Mouse (Mus musculus): Measurements from ENCODE around the gene Gm3417. TPM values are rescaled to one million over a fixed set of nuclear protein-coding genes. Genes with fewer than 3 reads are reported as not detected.
"Not testable (repeated sequence)": the region's sequence is repeated elsewhere in the genome, so short reads cannot be mapped to it uniquely, and the experiment has no call there.

The Gm3417 gene
- total RNA-seq, 2 experiments from 2014 or later: not detected

- intact Hi-C loops (cut with DNase I): no loop called here
- DNase-seq (ENCODE audit: low spot score in 2 of 2): peak in 1 of 2 experiments; percentile 9
These were observed 18.1 kb downstream of the Gm3417 start for GRCm38 (mm10) chr17:14960520-14960919.

DNA sequence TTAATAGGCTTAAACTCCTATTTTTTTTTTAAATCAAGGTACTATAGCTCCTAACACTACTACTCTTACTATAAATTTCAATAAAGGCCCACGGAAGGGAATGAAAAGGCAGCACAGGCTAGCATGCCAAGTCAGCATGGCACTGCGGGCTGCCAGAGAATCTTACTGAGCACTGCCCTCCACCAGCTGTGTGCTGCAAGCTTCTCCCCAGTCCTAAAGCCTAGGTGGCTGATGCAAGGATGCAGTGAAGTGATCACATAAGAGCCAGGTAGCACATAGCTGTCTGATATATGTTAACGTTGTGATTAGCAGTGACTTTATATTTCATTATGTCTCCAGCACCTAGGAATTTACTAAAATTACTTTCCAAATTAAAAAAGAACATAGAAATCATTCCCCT lies 18.6 kb downstream of the Gm3417 start:
- intact Hi-C loops (cut with DNase I): no loop called here
- no peak for DNase-seq (ENCODE audit: low spot score in 2 of 2)

- no peak for DNase-seq (ENCODE audit: low spot score in 2 of 2)
- intact Hi-C loops (cut with DNase I): no loop called here
These were observed 19.8 kb downstream of the Gm3417 start for GRCm38 (mm10) chr17:14958686-14959327.

DNA sequence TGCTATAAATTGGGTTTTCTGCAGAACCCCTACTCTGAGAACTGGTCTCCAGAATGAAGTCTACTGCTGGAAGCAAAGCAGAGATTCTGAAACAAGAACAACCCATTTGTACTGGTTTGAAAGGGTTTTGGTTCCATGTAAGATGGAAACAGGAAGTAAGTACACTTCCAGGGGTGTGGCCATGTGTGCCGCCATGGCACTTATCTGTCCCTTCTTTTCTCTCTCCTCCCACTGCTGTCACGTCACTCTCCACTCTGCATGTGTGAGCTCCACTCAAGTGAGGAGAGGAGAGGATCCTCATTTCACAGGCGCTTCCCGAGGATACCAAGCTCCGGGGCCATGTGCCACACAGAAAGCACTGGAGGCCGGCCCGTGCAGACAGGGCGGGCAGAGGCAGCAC lies 25.1 kb downstream of the Gm3417 start:
- intact Hi-C loops (cut with DNase I): no loop called here
- DNase-seq (ENCODE audit: low spot score in 2 of 2): no peak

DNA sequence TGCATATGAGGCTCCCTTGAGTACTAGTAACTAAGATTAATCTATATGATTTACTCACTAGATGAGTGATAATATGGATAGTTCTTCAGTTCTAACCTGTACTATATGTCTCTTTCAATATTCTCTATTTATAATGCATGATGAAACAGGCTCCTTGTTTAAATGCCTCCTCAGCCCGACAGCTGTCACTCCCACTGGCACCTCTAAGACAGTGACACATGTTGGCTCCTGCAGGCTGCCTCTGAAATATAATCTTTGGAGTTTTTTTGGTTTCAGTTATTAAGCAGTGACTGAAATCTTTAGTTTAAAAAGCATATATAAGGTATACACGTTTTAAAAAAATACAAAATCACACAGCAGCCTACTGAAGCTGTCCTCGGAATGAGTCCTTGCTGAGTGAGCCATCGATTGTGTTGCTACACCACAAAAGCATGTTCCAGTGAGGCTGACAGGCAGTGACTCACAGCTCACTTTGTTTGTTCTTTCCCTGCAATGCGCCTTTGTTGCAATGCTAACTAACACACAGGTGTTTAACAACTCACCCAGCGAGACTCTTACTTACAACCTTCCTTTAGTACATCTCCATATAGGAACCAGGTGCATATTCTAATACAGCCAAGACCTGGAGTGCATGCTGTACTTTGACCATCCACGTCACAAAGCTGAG lies 29.3 kb downstream of the Gm3417 start:
- peak in 1 of 2 experiments; percentile 4 for DNase-seq (ENCODE audit: low spot score in 2 of 2)
- intact Hi-C loops (cut with DNase I): no loop called here

GRCm38 (mm10) chr17:14944551-14944950 lies 34.0 kb downstream of the Gm3417 start:
- intact Hi-C loops (cut with DNase I): no loop called here

GRCm38 (mm10) chr17:14943729-14944059 lies 34.9 kb downstream of the Gm3417 start:
- peak; percentile 5 to 25 for DNase-seq (ENCODE audit: low spot score in 2 of 2)
- intact Hi-C loops (cut with DNase I): no loop called here

More at GRCm38 (mm10) chr17:14944551-14944950, 34.0 kb downstream of the Gm3417 start:
- no peak for DNase-seq (ENCODE audit: low spot score in 2 of 2)

- intact Hi-C loops (cut with DNase I): no loop called here
These were observed 35.4 kb downstream of the Gm3417 start, which contains the start of the genes Wdr27 and 1600012H06Rik for GRCm38 (mm10) chr17:14943009-14943728. Gene Wdr27 (minus strand): TSS chr17:14943158. Gene 1600012H06Rik (plus strand): TSS chr17:14943184.

DNA sequence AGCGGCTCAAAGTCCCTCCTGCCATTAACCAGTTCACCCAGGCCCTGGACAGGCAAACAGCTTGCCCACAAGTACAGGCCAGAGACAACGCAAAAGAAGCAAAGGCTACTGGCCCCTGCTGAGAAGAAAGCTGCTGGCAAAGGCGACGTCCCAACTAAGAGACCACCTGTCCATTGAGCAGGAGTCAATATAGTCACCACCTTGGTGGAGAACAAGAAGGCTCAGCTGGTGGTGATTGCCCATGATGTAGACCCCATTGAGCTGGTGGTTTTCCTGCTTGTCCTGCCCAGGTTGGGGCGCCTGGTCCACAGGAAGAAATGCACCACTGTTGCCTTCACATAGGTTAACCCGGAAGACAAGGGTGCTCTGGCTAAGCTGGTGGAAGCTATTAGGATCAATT lies 36.4 kb downstream of the Gm3417 start:
- DNase-seq (ENCODE audit: low spot score in 2 of 2): peak in 1 of 2 experiments; percentile 4
- intact Hi-C loops (cut with DNase I): not testable (repeated sequence)

More at GRCm38 (mm10) chr17:14943009-14943728, 35.4 kb downstream of the Gm3417 start, which contains the start of the genes Wdr27 and 1600012H06Rik:
- peak; percentile 99 for DNase-seq (ENCODE audit: low spot score in 2 of 2)

DNA sequence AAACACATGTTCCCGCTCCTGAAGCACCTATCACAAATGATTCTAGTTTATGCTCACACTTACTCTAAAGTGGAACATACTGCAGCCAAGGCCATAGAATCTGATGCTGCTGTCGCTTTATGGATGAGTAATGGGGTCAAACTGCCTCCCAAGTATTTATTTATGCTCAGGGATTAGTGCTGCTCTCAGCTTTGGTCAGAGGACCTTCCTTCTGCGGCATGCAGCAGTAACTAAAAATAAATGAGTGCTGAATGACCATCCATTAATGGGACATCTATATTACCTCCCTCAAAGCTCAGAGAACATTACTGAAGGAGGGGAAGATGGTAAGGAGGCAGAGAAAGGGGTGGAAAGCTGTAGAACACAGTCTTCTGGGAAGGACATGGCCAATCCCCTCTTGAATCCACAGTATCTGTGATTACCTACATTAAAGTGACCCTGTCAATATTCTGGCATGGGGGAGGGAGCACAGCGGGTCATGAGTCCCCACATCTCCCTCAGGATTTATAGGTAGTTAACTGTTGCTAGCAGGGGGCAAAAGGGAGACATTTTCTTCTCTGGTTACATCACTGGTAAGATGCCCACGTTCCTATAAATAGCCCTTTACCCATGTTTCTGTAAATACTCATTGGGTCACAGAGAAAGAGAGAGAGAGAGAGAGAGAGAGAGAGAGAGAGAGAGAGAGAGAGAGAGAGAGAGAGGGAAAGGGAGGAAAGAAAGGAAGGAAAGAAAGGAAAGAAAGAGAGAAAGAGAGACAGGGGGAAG lies 42.6 kb downstream of the Gm3417 start:
- DNase-seq (ENCODE audit: low spot score in 2 of 2): no peak

DNA sequence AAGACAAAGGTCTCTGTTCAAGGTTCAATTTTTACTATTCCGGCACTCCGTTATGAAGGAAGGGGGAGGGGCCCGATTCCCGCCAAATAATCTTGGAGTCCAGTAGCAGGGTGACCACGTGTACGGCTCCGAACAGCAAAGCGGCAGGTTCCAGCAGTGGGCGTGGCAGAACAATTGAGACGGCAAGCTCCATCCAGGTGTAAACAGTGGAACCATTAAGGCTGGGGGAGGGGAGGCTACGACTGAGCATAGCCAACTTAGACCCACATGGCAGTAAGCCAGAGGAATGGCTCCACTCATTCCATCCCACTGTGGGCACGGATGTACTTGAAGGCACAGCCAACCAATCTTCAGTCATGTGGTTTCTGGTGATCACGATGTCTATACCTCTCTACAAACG lies 43.3 kb downstream of the Gm3417 start:
- intact Hi-C loops (cut with DNase I); DNase-seq (ENCODE audit: low spot score in 2 of 2): not testable (repeated sequence)

More for the DNA sequence above, 42.6 kb downstream of the Gm3417 start:
- intact Hi-C loops (cut with DNase I): no loop called here

DNA sequence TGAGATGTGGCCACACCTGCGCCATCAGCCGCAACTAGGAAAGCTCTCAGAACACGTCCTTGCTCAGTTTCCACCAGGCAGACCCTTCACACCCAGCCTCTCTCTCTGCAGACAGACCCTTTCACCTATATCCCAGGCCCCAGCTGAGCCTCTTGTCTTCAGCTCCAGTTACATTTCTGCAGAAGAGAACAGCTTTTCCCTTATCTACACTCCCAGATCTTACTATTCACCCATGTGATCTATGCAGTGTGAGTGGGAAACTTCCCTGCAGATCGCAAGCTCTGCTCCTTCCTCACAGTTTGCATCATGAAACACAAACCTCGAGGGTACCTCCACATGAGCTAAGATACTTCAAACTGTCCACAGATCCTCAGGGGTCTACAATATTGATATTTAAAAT lies 47.1 kb downstream of the Gm3417 start:
- intact Hi-C loops (cut with DNase I): no loop called here
- no peak for DNase-seq (ENCODE audit: low spot score in 2 of 2)

DNA sequence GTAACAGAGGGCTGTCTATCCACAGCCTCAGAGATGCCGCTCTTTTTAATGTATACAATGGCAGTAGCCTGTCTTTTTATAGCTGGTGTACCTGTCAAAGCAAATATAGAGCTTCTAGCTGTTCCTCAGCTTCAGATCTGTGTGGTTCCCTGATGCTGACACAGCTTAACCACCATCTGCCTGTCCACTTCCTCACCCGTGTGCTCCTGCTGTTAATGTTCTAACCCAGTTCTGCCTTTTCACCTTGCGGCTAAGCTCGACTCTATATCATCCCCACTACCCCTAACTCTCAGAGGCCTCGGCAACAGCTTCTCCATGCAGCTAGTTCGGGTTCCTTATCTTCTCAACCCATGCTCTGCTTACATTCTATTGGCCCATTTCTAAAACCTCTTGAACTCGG lies 47.9 kb downstream of the Gm3417 start:
- intact Hi-C loops (cut with DNase I): no loop called here
- no peak for DNase-seq (ENCODE audit: low spot score in 2 of 2)

DNA sequence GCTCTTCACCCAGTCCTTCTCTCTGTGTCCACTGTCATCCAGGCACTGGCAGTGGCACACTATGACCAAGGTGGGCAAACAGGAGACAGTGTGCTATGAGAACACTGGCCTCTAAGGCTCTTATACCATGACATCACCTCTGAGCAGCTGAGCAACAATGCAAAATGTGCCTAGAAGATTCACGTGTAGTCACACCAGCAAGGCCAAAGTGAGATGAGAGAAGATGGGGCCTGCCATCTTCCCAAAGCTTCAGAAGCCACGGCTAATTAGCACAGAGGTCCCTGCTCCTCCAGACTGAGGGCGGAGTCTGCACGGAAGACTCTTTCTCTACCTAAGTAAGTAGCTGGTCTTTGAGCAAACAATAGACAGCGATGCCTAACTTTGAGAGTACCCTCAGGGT lies 50.0 kb downstream of the Gm3417 start:
- intact Hi-C loops (cut with DNase I): no loop called here
- DNase-seq (ENCODE audit: low spot score in 2 of 2): no peak

- intact Hi-C loops (cut with DNase I): no loop called here
These were observed 50.9 kb downstream of the Gm3417 start for GRCm38 (mm10) chr17:14927644-14928218.

DNA sequence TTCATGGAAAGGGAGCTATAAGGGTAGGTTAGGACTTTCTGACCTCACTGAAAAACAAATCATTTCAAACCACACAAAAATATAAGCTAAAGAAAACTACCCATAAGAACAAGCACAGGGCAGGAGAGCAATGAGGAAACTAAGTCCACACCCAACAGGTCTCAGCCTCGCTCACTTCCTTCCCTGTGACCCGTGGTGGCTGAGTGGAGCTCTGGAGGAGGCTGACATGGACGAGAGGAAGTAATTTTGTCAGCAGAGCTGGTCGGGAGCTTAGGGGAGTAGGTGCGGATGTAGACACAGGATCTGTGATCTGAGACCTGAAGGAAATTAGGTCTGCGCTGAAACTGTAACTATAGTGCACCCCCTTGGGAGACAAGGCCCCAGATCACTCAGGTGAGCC lies 57.0 kb downstream of the Gm3417 start:
- DNase-seq (ENCODE audit: low spot score in 2 of 2): no peak
- intact Hi-C loops (cut with DNase I): no loop called here

More at GRCm38 (mm10) chr17:14927644-14928218, 50.9 kb downstream of the Gm3417 start:
- DNase-seq (ENCODE audit: low spot score in 2 of 2): no peak

GRCm38 (mm10) chr17:14917866-14918265 lies 60.7 kb downstream of the Gm3417 start:
- intact Hi-C loops (cut with DNase I): no loop called here

GRCm38 (mm10) chr17:14914401-14914800 lies 64.2 kb downstream of the Gm3417 start:
- intact Hi-C loops (cut with DNase I): no loop called here
- no peak for DNase-seq (ENCODE audit: low spot score in 2 of 2)

More at GRCm38 (mm10) chr17:14917866-14918265, 60.7 kb downstream of the Gm3417 start:
- no peak for DNase-seq (ENCODE audit: low spot score in 2 of 2)

All from left cerebral cortex, postnatal 25 days (tissue).